Mouse (Mus musculus): Measurements from ENCODE around the gene Arfgap1. TPM values are rescaled to one million over a fixed set of nuclear protein-coding genes. Genes with fewer than 3 reads are reported as not detected.

Gene Arfgap1
- total and polyA plus RNA-seq, 3 experiments: 50.5 to 57.1 TPM; not detected in 1

Other genes starting within 250 kb of the Arfgap1 start
- gene Slc17a9, start 242.0 kb upstream of the Arfgap1 start, total RNA-seq (2012; rRNA removed): 6.5 and 6.7 TPM in 2 replicates
- gene Slc17a9, start 242.0 kb upstream of the Arfgap1 start, polyA plus RNA-seq (2012; ENCODE audit: insufficient read depth in 1 of 2, insufficient read length in 2 of 2, low read depth in 1 of 2, low replicate concordance in 2 of 2, missing spikeins in 1 of 2): 10 to 100 TPM in 1 of 2 experiments, not detected in 1; 16.1 TPM
- gene Bhlhe23, start 190.3 kb upstream of the Arfgap1 start, total RNA-seq (2012; rRNA removed): not detected in 2 replicates
- not detected for gene Bhlhe23, start 190.3 kb upstream of the Arfgap1 start, polyA plus RNA-seq (2012; ENCODE audit: insufficient read depth in 1 of 2, insufficient read length in 2 of 2, low read depth in 1 of 2, low replicate concordance in 2 of 2, missing spikeins in 1 of 2)
- gene Ythdf1, start 46.3 kb upstream of the Arfgap1 start, total RNA-seq (2012; rRNA removed): 33.0 and 36.8 TPM in 2 replicates
- gene Ythdf1, start 46.3 kb upstream of the Arfgap1 start, polyA plus RNA-seq (2012; ENCODE audit: insufficient read depth in 1 of 2, insufficient read length in 2 of 2, low read depth in 1 of 2, low replicate concordance in 2 of 2, missing spikeins in 1 of 2): 10 to 100 TPM in 1 of 2 experiments, not detected in 1; 72.2 TPM
- gene Birc7, start 38.2 kb upstream of the Arfgap1 start, total RNA-seq (2012; rRNA removed): not detected in 2 replicates
- not detected for gene Birc7, start 38.2 kb upstream of the Arfgap1 start, polyA plus RNA-seq (2012; ENCODE audit: insufficient read depth in 1 of 2, insufficient read length in 2 of 2, low read depth in 1 of 2, low replicate concordance in 2 of 2, missing spikeins in 1 of 2)
- gene Nkain4, start 12.5 kb upstream of the Arfgap1 start, total RNA-seq (2012; rRNA removed): not detected in 2 replicates
- gene Nkain4, start 12.5 kb upstream of the Arfgap1 start, polyA plus RNA-seq (2012; ENCODE audit: insufficient read depth in 1 of 2, insufficient read length in 2 of 2, low read depth in 1 of 2, low replicate concordance in 2 of 2, missing spikeins in 1 of 2): not detected
- gene Col20a1, start 19.3 kb downstream of the Arfgap1 start, total RNA-seq (2012; rRNA removed): 0.13 and 0.23 TPM in 2 replicates
- gene Col20a1, start 19.3 kb downstream of the Arfgap1 start, polyA plus RNA-seq (2012; ENCODE audit: insufficient read depth in 1 of 2, insufficient read length in 2 of 2, low read depth in 1 of 2, low replicate concordance in 2 of 2, missing spikeins in 1 of 2): under 1 TPM in 1 of 2 experiments, not detected in 1; 0.40 TPM
- 0.03 and 0.12 TPM in 2 replicates for gene Chrna4, start 76.3 kb downstream of the Arfgap1 start, total RNA-seq (2012; rRNA removed)
- not detected for gene Chrna4, start 76.3 kb downstream of the Arfgap1 start, polyA plus RNA-seq (2012; ENCODE audit: insufficient read depth in 1 of 2, insufficient read length in 2 of 2, low read depth in 1 of 2, low replicate concordance in 2 of 2, missing spikeins in 1 of 2)
- gene Kcnq2, start 168.1 kb downstream of the Arfgap1 start, total RNA-seq (2012; rRNA removed): 0.13 and 0.19 TPM in 2 replicates
- gene Kcnq2, start 168.1 kb downstream of the Arfgap1 start, polyA plus RNA-seq (2012; ENCODE audit: insufficient read depth in 1 of 2, insufficient read length in 2 of 2, low read depth in 1 of 2, low replicate concordance in 2 of 2, missing spikeins in 1 of 2): under 1 TPM in 1 of 2 experiments, not detected in 1; 0.57 TPM
- gene Eef1a2, start 189.8 kb downstream of the Arfgap1 start, total RNA-seq (2012; rRNA removed): not detected in 2 replicates
- gene Eef1a2, start 189.8 kb downstream of the Arfgap1 start, polyA plus RNA-seq (2012; ENCODE audit: insufficient read depth in 1 of 2, insufficient read length in 2 of 2, low read depth in 1 of 2, low replicate concordance in 2 of 2, missing spikeins in 1 of 2): not detected
- 18.1 and 20.2 TPM in 2 replicates for gene Ppdpf, start 220.0 kb downstream of the Arfgap1 start, total RNA-seq (2012; rRNA removed)
- gene Ppdpf, start 220.0 kb downstream of the Arfgap1 start, polyA plus RNA-seq (2012; ENCODE audit: insufficient read depth in 1 of 2, insufficient read length in 2 of 2, low read depth in 1 of 2, low replicate concordance in 2 of 2, missing spikeins in 1 of 2): 10 to 100 TPM in 1 of 2 experiments, not detected in 1; 73.4 TPM
- not detected in 2 replicates for gene Ptk6, start 235.6 kb downstream of the Arfgap1 start, total RNA-seq (2012; rRNA removed)
- gene Ptk6, start 235.6 kb downstream of the Arfgap1 start, polyA plus RNA-seq (2012; ENCODE audit: insufficient read depth in 1 of 2, insufficient read length in 2 of 2, low read depth in 1 of 2, low replicate concordance in 2 of 2, missing spikeins in 1 of 2): not detected
- gene Srms, start 246.0 kb downstream of the Arfgap1 start, total RNA-seq (2012; rRNA removed): not detected in 2 replicates
- under 1 TPM in 1 of 2 experiments, not detected in 1; 0.04 TPM for gene Srms, start 246.0 kb downstream of the Arfgap1 start, polyA plus RNA-seq (2012; ENCODE audit: insufficient read depth in 1 of 2, insufficient read length in 2 of 2, low read depth in 1 of 2, low replicate concordance in 2 of 2, missing spikeins in 1 of 2)